Mouse (Mus musculus): Measurements from ENCODE around the gene Zfp462. TPM values are rescaled to one million over a fixed set of nuclear protein-coding genes. Genes with fewer than 3 reads are reported as not detected.

Gene Zfp462
- total and polyA plus RNA-seq, 2 experiments from 2014 or later: 1.1 to 6.6 TPM

DNA sequence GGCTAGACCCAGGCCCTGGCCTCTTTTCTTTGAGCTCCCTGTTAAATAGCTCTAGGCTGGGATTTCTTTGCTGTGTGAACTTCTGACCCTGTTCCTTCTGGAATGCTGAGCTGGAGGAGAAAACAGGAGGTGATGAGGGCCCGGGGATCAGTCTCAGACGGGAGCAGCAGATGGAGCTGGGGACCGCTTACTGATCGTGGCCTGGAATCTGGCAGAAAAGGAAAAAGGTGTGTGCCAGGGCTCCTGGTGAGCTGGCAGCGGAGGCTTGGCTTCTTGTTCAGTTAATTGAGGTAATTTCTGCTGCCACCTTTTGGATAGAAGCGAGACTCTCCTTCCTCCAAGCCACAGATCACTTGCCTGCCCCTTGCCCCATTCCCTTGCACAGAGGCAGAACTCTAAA lies 177.1 kb downstream of the Zfp462 start:
- Histone ChIP-seq H3K27me3 (ENCODE audit: control insufficient read depth, insufficient read depth, low read length) (no peaks in the 10 kb centered on the region), H3K27ac (ENCODE audit: low read depth) (no peak overlapping the region), H3K4me1 (ENCODE audit: control insufficient read depth, insufficient read depth) (0 out of 2 replicates have a peak, but pooled peaks cover 8% of the 10 kb centered on the region), H3K9me3 (replicated peaks; ENCODE audit: control insufficient read depth, low read length) (no peaks in the 10 kb centered on the region), H3K4me2 (ENCODE audit: low read depth, low read length) (no peak overlapping the region), H3K4me3 (ENCODE audit: low read depth, low read length) (no peak overlapping the region), H3K36me3 (replicated peaks; ENCODE audit: control insufficient read depth, insufficient read depth, low read length) (no peaks in the 10 kb centered on the region), H3K9ac (replicated peaks; ENCODE audit: low read depth, low read length) (no peak overlapping the region)
- WGBS: 41% methylated on average over 6 of the region's 6 CpGs
- DNase-seq (ENCODE audit: low spot score) (no peak), ATAC-seq (ENCODE audit: insufficient read depth, low read depth) (no peak)
- TF ChIP-seq EP300 (IDR thresholded peaks at IDR 0.05; ENCODE audit: low read depth) (no peak), CTCF (IDR thresholded peaks at IDR 0.05; ENCODE audit: low read depth) (no peak)

DNA sequence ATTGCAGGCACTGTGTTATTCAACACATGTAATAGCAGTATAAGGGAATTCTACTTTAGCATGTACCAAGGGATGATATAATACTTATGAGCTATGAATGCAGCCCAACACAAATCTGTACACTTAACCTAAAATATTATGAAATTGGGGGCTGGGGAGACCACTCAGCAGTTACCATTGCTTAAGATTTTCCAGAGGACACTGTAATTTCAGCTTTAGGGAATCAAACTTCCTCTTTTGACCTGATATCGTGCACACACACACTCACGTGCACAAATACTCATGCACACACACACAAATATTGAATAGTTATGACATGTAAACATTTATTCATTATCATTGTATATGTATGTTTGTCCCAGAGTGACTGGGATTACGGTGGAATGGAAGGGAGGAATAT lies 179.3 kb downstream of the Zfp462 start:
- H3K9ac ChIP-seq (replicated peaks; ENCODE audit: low read depth, low read length): no peak overlapping the region
- TF ChIP-seq CTCF (IDR thresholded peaks at IDR 0.05; ENCODE audit: low read depth): no peak
- TF ChIP-seq EP300 (IDR thresholded peaks at IDR 0.05; ENCODE audit: low read depth): no peak
- ATAC-seq (ENCODE audit: insufficient read depth, low read depth) (no peak), DNase-seq (ENCODE audit: low spot score) (no peak)
- H3K4me2 ChIP-seq (ENCODE audit: low read depth, low read length): no peak overlapping the region
- H3K4me3 ChIP-seq (ENCODE audit: low read depth, low read length): no peak overlapping the region
- no peaks in the 10 kb centered on the region for H3K9me3 ChIP-seq (replicated peaks; ENCODE audit: control insufficient read depth, low read length)
- no peaks in the 10 kb centered on the region for H3K36me3 ChIP-seq (replicated peaks; ENCODE audit: control insufficient read depth, insufficient read depth, low read length)
- 0 out of 2 replicates have a peak, but pooled peaks cover 8% of the 10 kb centered on the region for H3K4me1 ChIP-seq (ENCODE audit: control insufficient read depth, insufficient read depth)
- no peak overlapping the region for H3K27ac ChIP-seq (ENCODE audit: low read depth)
- H3K27me3 ChIP-seq (ENCODE audit: control insufficient read depth, insufficient read depth, low read length): no peaks in the 10 kb centered on the region
- WGBS: 91% methylated on average over 3 of the region's 3 CpGs

DNA sequence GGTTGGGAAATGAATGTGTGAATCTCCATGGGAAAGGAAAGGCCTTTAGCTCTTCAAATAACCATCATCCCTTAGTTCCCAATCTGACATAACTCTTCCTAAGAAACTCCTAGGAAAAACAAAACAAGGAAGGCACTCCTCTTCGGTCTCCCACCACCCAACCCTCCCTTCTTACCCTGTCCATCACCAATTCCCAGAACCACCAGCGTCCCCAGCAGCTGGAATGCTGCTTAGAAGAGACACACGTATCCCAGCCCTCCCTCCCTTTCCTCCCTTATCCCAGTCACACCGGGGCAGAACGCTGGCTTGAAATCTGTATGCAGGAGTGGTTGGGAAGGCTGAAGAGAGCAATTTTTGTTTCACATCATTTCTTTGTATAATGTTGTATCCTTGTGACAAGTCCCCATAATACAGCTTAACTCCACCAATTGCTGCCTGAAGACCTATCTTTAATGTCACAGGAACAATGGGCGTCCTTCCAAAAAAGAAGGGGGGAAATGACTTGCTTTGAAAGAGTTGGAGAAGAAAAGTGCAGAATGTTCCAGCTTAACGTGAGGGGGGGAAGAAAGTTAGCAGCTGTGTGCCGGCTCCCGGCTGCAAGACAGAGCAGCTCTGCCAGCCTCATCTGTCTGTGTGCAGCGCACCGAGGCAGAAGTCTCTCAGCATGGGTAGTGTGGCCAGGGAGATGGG lies 180.3 kb downstream of the Zfp462 start:
- WGBS: 23% methylated on average over 11 of the region's 11 CpGs
- Histone ChIP-seq H3K36me3 (replicated peaks; ENCODE audit: control insufficient read depth, insufficient read depth, low read length) (no peaks in the 10 kb centered on the region), H3K4me2 (ENCODE audit: low read depth, low read length) (peak overlapping the region; percentile 53), H3K27me3 (ENCODE audit: control insufficient read depth, insufficient read depth, low read length) (no peaks in the 10 kb centered on the region), H3K4me1 (ENCODE audit: control insufficient read depth, insufficient read depth) (0 out of 2 replicates have a peak, but pooled peaks cover 8% of the 10 kb centered on the region), H3K27ac (ENCODE audit: low read depth) (no peak overlapping the region), H3K9me3 (replicated peaks; ENCODE audit: control insufficient read depth, low read length) (no peaks in the 10 kb centered on the region), H3K9ac (replicated peaks; ENCODE audit: low read depth, low read length) (no peak overlapping the region), H3K4me3 (ENCODE audit: low read depth, low read length) (peak overlapping the region; percentile 20)
- ATAC-seq (ENCODE audit: insufficient read depth, low read depth) (peak; percentile 63), DNase-seq (ENCODE audit: low spot score) (peak; percentile 94)
- TF ChIP-seq CTCF (IDR thresholded peaks at IDR 0.05; ENCODE audit: low read depth): no peak
- TF ChIP-seq EP300 (IDR thresholded peaks at IDR 0.05; ENCODE audit: low read depth): no peak

DNA sequence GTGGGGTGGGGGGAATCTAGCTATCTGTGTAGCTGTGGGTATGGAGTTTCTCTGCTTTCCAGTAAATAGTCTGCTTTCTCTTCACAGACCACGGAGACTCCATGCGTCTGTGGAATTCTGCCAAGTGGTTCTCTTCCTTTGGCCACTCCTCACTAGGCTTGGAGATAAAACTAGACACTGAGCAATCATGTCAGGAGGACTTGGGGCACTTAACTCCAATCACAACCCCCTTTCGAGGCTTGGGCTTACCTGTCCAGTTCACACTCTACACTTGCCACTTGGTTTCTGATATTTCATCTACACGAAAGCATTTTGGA lies 180.8 kb downstream of the Zfp462 start:
- WGBS: 24% methylated on average over 4 of the region's 4 CpGs
- Histone ChIP-seq H3K27me3 (ENCODE audit: control insufficient read depth, insufficient read depth, low read length) (no peaks in the 10 kb centered on the region), H3K27ac (ENCODE audit: low read depth) (no peak overlapping the region), H3K4me1 (ENCODE audit: control insufficient read depth, insufficient read depth) (0 out of 2 replicates have a peak, but pooled peaks cover 8% of the 10 kb centered on the region), H3K9ac (replicated peaks; ENCODE audit: low read depth, low read length) (no peak overlapping the region), H3K36me3 (replicated peaks; ENCODE audit: control insufficient read depth, insufficient read depth, low read length) (no peaks in the 10 kb centered on the region), H3K9me3 (replicated peaks; ENCODE audit: control insufficient read depth, low read length) (no peaks in the 10 kb centered on the region), H3K4me2 (ENCODE audit: low read depth, low read length) (peak overlapping the region; percentile 53), H3K4me3 (ENCODE audit: low read depth, low read length) (peak overlapping the region; percentile 20)
- DNase-seq (ENCODE audit: low spot score): peak; percentile 19
- ATAC-seq (ENCODE audit: insufficient read depth, low read depth): no peak
- no peak for TF ChIP-seq EP300 (IDR thresholded peaks at IDR 0.05; ENCODE audit: low read depth)
- TF ChIP-seq CTCF (IDR thresholded peaks at IDR 0.05; ENCODE audit: low read depth): no peak

DNA sequence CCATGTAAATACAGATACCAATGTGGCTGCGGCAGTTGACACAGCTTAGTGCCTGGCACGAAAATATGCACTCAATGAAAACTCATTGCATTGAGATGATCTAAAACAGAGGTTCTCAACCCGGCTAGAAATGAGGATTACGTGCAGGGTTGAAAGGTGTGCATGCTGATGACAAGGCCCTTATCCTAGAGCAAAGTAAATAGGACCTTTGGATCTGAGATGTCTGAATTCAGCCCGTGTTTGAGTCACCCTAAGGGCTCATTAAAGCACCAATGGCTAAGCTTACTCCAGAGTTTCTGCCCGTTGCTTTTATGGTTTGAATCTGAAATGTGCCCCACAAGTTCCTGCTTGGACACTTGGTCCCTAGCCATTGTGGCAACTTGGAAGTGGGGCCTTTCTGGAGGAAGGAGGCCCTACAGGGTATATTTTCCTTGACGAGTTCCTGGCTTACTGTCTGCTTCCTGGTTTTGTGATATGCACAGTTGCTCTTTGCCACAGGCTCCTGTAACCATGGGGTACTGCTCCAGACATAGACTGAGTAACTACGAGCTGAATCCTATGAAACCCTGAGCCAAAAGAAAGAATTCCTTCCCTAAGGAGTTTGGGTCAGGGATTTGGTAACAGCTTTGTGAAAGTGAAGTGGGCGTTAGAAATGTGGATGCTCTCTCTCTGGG lies 182.5 kb downstream of the Zfp462 start:
- DNase-seq (ENCODE audit: low spot score) (no peak), ATAC-seq (ENCODE audit: insufficient read depth, low read depth) (no peak)
- no peak overlapping the region for H3K4me2 ChIP-seq (ENCODE audit: low read depth, low read length)
- H3K27me3 ChIP-seq (ENCODE audit: control insufficient read depth, insufficient read depth, low read length): no peaks in the 10 kb centered on the region
- no peak overlapping the region for H3K27ac ChIP-seq (ENCODE audit: low read depth)
- whole genome bisulfite sequencing: 81% methylated on average over 9 of the region's 9 CpGs
- no peak overlapping the region for H3K4me3 ChIP-seq (ENCODE audit: low read depth, low read length)
- H3K4me1 ChIP-seq (ENCODE audit: control insufficient read depth, insufficient read depth): 0 out of 2 replicates have a peak, but pooled peaks cover 8% of the 10 kb centered on the region
- H3K9me3 ChIP-seq (replicated peaks; ENCODE audit: control insufficient read depth, low read length): no peaks in the 10 kb centered on the region
- H3K9ac ChIP-seq (replicated peaks; ENCODE audit: low read depth, low read length): no peak overlapping the region
- no peaks in the 10 kb centered on the region for H3K36me3 ChIP-seq (replicated peaks; ENCODE audit: control insufficient read depth, insufficient read depth, low read length)
- no peak for TF ChIP-seq EP300 (IDR thresholded peaks at IDR 0.05; ENCODE audit: low read depth)
- TF ChIP-seq CTCF (IDR thresholded peaks at IDR 0.05; ENCODE audit: low read depth): no peak
